Mouse (Mus musculus) cerebellum, adult 18-20 months (tissue): ENCODE measurements around the gene Gsdme.

Experiments
- DNase-seq, 2 experiments: peaks; one replicate each; pipeline ENCODE4 v3.0.0; 2021

The Gsdme gene

DNA sequence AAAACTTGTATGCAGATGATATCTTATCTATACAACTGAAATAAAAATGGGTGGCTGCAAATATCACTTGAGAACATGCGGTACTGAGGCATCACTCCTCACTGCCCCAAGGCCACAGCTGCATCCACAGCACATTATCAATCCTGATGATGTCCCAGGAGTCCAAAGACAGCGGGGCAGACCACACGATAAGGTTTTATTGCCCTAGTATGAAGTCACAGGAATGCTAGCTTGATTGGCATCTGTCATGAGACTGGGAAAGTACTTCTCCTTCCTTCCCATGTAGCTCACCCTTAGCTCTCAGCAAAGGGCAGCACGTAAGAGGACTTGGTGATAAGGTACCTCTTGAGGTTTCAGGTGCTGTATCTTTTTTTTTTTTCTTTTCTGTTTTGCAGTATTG lies 19.5 kb downstream of the Gsdme start:
- DNase-seq: no peak

- no peak for DNase-seq
Measured at GRCm38 (mm10) chr6:50240437-50240836, 23.2 kb downstream of the Gsdme start.

GRCm38 (mm10) chr6:50239902-50240301 lies 23.8 kb downstream of the Gsdme start:
- DNase-seq: no peak

- no peak for DNase-seq
Measured at GRCm38 (mm10) chr6:50237963-50238362, 25.7 kb downstream of the Gsdme start.

DNA sequence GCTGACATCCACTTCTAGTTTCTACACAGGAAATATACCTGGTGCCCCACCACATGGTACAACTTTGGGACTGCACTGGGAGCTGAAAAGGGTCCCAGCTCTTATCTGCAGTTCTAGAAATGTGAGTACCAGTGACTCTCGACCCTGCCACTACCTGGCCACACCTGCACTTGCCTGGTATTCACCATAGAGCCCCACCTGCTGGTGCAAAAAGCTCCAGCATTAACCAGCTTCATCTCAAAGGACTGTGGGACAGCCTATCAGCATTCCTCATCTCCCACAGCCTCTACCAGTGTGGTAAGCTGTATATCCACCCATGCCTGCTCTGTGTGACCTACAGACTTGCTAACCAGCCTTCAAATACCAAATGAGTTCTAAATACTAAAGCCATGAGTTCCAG lies 30.7 kb downstream of the Gsdme start:
- no peak for DNase-seq

- no peak for DNase-seq
Measured at GRCm38 (mm10) chr6:50231288-50231687, 32.4 kb downstream of the Gsdme start.

DNA sequence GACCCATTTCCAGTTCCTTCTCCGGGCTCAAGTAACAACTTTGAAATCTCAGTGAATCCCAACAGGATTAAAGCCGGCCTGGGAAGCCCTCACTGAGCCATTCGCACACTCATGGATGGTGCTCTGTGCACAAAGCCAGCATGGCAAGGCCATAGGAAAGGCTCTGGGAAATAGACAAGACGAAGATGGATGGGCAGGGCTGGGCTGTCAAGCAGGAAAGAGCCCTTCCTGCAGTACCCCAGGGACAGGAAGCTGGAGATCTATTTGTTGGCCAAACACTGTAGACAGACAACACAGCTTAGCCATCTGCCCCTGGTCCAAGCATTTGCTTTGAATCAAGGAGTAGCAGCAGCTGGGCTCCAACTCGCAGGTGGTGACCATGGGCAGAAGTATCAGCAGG lies 35.5 kb downstream of the Gsdme start:
- DNase-seq: no peak

GRCm38 (mm10) chr6:50225232-50225631 lies 38.4 kb downstream of the Gsdme start:
- DNase-seq: no peak

- no peak for DNase-seq
Measured at GRCm38 (mm10) chr6:50223606-50224005, 40.1 kb downstream of the Gsdme start.

DNA sequence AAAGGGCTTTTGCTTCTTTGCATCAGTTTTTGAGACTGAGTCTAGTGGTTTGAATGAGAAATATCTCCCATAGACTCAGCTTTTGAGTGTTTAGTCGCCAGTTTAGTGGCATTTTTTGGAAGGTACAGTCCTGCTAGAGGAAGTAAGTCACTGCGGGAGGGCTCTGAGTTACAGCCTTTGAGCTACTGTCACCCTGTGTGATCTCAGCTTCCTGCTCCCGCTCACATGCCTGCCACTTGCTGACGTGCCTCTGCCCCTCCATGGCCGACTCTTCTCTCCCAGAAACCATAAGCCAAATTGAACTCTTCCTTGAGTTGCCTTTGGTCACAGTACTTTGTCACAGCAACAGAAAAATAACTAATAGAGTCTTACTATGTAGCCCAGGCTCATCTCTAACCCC lies 40.7 kb downstream of the Gsdme start:
- no peak for DNase-seq

DNA sequence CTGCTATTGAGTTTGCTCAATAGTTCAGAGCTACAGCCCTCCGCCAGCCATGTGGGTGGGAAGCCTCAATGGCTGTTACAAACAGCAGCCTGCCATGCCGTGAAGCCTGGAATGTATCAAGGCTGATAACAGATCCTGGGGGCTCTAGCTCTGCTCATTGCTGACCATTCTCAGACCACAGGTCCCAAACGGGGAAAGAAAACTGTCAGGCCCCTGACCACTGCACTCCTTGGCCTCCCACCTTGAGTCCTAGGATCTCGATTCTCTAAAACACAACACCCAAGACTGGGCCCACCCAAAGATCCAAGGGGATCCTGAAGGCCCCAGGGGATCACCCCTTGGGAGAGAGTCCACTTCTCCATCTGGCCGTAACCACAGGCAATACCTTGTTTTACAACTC lies 41.3 kb downstream of the Gsdme start:
- no peak for DNase-seq

DNA sequence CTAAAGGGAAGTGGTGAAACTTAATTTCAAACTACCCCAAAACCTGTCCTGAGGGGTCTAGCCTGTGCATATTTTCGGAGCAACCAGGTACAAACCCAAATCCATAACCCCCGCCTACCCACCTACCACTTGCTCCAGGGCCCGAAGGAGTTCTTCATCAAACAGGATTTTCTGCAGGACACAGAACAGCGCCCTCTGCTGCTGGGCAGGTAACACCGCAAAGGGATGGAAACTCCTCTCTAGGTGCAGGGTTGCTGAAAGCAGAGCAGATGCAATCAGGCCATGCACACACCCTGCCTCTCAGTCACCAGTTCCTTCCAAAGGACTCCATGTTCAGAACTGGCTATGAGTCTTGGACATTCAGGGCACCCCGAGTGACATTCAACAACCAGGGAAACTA lies 42.8 kb downstream of the Gsdme start:
- peak; percentile 52 to 53 for DNase-seq

- no peak for DNase-seq
Measured at GRCm38 (mm10) chr6:50219066-50219465, 44.6 kb downstream of the Gsdme start.

DNA sequence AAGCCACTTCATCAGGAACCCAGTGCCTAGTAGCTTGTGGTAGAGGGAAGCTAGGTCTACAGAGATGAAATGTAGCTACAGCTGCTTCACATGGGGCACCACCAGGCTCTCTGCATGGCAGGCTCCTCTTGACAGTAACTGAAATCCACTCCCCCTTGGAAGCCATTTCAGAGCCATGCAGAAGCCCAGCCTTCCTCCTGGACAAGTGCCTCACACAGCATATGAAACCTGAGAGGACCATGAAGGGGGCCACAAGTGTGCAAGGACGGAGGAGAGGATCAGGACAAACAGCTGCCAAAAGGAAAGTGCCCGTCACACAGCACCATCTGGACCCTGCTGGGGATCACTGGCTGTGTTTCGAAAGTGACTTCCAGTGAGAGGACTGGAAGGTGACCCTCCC lies 45.0 kb downstream of the Gsdme start:
- no peak for DNase-seq

DNA sequence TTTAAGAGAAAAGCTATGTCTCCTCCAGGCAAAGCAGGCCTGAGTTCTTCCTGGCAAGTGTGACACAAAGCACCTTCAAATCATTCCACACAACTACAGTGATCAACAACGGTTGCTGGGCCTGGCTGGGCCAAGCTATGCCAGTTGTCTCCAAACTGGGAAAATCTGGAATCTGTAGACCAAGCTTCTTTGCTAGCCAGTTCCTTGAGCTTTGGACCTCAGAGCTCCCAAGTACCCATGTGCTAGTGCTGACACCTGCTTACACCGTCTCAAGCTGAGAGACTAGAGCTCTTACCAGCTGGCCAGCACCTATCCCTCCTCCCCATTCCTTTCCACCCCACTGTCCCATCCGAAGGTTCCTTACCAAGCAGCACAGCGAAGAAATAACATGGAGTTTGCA lies 47.7 kb downstream of the Gsdme start:
- no peak for DNase-seq

- no peak for DNase-seq
Measured at GRCm38 (mm10) chr6:50215373-50215745, 48.3 kb downstream of the Gsdme start.

GRCm38 (mm10) chr6:50214711-50215372 lies 48.8 kb downstream of the Gsdme start:
- no peak for DNase-seq

DNA sequence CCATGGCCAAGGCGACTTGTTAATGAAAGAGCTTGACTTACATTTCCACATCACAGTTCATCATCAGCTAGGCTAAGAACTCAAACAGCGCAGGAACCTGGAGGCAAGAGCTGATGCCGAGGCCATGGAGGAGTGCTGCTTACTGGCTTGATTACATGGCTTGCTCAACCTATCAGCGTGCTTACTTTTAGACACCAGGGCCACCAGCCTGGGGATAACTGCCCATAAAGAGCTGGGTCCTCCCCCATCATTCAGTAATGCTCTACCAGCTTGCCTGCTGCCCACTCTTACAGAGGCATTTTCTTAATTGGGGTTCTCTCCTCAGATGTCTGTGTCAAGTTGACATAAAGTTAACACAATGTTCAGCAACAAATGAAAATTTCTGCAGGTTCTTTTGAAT lies 58.6 kb downstream of the Gsdme start:
- no peak for DNase-seq

- DNase-seq: no peak
Measured at GRCm38 (mm10) chr6:50204356-50204755, 59.3 kb downstream of the Gsdme start.

- DNase-seq: no peak
Measured at GRCm38 (mm10) chr6:50193851-50194250, 69.8 kb downstream of the Gsdme start.

- no peak for DNase-seq
Measured at GRCm38 (mm10) chr6:50192822-50193221, 70.8 kb downstream of the Gsdme start.

- no peak for DNase-seq
Measured at GRCm38 (mm10) chr6:50192169-50192568, 71.5 kb downstream of the Gsdme start.

- no peak for DNase-seq
Measured at GRCm38 (mm10) chr6:50191605-50192004, 72.1 kb downstream of the Gsdme start.

DNA sequence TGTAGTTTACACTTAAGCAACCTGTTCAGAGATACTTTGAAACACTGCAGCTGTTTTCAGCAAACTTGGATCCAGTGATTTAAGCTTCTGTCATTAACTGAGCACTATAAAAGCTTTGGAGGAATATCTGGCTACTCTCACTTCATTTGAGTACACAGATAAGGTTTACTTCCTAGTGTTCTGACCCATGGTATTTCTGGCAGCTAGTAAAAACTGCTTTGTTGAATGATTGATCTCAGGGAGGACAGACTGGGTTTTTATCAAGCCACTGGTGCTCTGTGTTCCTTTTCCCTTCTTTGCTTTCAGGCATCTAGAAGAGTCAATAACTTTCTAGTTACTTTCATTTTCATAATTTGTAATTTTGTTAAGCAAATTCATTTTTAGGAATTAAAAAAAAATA lies 74.3 kb downstream of the Gsdme start:
- DNase-seq: no peak

- no peak for DNase-seq
Measured at GRCm38 (mm10) chr6:50187955-50188354, 75.7 kb downstream of the Gsdme start.

DNA sequence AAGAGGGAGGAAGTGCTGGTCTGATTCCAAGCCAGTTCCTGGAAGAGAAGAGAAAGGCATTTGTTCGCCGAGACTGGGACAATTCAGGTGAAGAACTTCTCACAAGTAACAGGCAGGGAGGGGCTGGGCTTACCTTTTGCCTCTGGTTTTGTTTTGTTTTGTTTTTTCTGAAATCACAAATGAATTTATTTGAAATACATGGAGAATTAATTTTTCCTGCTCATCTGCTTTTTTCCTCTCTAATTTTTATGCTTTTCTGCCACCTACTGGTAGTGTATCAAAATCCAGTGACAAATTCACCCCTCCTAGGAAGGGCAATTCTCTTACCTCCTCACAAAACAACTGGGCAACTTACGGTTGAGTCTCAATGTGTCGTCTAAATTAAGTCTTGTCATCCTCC lies 83.5 kb downstream of the Gsdme start:
- no peak for DNase-seq
